Mouse (Mus musculus) cerebellum, adult 9-10 months (tissue): ENCODE measurements around the gene Msrb1.
"Not testable (repeated sequence)": the region's sequence is repeated elsewhere in the genome, so short reads cannot be mapped to it uniquely, and the experiment has no call there.

Experiments used
- DNase-seq: peaks from one replicate; pipeline ENCODE4 v3.0.0; 2022

Msrb1 gene

DNA sequence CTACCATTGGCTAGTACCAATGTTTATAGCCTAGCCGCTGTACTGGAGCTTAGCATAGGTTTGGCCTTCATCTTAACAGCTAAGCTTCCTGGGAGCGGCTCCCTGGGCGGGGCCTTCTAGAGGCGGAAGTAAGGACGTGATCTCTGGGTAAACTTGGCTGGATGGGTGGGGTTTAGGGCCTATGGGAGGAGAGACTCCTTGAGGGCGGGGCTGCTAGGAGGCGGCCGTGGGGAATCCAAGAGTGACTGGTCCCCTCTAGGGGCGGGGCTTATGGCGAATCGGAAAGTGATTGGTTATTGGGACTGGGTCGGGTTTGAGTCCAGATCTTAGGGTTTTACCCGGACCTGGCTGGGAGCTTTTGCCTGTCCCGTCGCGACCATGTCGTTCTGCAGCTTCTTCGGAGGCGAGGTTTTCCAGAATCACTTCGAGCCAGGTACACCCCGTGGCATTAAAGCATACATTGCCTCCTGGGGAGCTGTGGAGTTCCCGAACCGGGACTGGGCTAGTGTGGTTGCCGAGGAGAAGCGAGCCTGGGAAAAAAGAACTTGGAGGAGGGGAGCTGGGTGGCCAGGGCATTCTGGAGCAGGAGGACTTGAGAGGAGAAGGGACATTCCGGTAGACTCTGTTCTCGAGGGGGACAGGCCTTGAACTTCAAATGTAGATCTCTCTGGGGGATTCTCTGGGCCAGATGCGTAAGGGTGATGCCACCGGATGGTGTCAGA is at the start of gene Msrb1:
Gene Msrb1 (plus strand): TSS at position 313 of the 722 bp plus-strand sequence.
- peak; percentile 96 for DNase-seq

DNA sequence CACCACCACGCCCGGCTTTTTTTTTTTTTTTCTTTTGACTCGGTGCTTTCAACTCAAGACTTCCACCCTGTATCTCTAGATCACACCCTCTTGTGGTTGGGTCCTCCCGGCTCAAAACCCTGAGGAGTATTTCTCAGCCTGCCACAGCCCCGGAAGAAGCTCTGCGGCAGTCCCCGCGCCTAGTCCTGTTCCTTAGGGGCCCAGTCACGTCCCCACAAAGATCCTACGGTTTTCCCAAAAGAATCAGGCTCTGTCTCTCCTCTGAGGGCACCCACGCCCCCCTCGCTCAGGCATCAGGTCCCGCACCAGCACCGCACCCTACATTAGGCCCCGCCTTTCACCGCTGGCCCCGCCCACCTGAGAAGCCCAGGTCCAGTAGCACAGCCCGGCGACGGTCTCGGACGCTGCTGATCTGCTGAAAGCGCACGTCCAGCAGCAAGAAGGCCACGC is 49.3 kb upstream of the Msrb1 start:
- DNase-seq, result no peak

DNA sequence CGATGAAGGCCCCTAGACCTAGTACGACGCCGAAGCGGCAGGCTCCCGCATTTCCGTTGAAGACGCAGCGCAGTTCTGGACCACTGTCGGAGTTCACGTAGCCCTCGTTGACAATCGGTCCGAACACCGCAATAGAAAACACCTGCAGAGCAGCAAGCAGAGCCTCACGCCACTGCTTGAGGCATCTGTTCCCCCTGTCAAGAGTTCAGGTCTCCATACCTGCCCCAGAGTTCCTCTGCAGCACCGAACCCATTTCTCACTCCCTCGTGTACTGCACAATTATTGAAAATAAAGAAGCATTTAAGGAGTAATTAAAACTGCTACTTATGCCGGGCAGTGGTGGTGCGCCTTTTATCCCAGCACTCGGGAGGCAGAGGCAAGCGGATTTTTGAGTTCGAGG is 48.8 kb upstream of the Msrb1 start:
- DNase-seq, result no peak

DNA sequence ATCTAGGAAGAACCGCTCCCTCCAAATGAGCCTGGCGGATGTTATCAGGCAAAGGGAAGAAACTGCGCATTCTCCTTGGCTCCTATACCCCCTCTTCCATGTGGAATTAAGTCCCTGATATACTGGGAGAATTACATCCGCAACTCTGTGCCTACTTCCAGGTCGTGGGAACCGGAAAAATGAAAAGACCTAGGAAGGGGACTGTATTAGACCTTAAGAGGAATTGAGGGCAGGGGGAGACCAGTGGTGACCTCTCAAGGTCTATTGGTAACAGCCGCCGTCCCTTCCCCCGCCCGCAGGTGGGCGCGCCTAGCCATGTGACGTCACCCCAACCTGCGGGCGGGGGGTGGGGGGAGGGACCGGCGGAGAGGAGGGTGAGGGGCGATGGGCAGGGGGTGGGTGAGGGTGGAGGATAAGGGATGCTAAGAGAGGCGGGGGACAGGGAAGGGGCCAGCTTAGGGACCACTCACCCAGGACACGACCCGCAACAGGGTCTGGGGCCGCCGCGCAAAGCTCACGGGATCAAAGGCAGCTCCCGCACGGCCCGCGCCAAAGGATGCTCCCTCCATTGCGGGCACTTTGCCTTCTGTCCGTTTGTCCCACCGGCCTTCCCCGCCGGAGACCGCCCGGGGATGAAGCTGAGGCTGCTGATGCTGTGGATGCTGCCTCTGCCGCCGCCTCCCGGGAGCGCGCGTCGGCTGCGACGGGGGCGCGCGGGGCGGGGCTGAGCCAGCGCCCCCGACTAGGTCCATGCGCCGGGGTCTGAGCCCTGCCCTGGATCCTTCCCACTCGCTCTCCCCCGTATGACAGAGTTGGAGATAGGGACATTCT is 47.0 kb upstream of the Msrb1 start, which contains the start of gene Syngr3:
Gene Syngr3 (minus strand): TSS at position 705 of the 831 bp plus-strand sequence.
- DNase-seq, result peak; percentile 66

DNA sequence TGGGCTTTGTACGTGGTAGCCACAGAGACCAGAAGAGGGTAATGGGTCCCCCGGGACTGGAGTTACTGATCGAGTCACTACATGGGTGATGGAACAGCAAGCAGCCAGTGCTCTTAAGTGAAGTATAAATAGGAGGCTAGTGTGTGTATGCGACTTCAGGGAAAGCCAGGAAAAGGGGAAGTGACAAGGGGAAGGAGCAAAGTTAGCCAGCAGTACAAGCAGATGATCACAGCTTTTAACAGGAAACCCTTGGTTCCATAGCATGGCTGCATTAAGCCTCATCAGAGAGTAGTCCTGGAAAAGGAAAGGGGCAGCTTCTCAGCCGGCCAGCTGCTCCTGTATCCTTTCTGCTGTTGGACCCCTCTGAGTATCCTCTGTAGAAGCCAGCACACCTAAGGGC is 44.1 kb upstream of the Msrb1 start:
- DNase-seq, result no peak

GRCm38 (mm10) chr17:24695326-24696010 is 41.0 kb upstream of the Msrb1 start:
- DNase-seq, result no peak

- DNase-seq, result peak; percentile 83
Measured at GRCm38 (mm10) chr17:24696011-24696697, 40.3 kb upstream of the Msrb1 start, which contains the start of the genes Gfer and Noxo1. Gene Gfer (minus strand): TSS chr17:24696156. Gene Noxo1 (plus strand): TSS chr17:24696234.

- DNase-seq, result no peak
Measured at GRCm38 (mm10) chr17:24697985-24698384, 38.5 kb upstream of the Msrb1 start.

- DNase-seq, result no peak
Measured at GRCm38 (mm10) chr17:24698715-24699114, 37.7 kb upstream of the Msrb1 start.

DNA sequence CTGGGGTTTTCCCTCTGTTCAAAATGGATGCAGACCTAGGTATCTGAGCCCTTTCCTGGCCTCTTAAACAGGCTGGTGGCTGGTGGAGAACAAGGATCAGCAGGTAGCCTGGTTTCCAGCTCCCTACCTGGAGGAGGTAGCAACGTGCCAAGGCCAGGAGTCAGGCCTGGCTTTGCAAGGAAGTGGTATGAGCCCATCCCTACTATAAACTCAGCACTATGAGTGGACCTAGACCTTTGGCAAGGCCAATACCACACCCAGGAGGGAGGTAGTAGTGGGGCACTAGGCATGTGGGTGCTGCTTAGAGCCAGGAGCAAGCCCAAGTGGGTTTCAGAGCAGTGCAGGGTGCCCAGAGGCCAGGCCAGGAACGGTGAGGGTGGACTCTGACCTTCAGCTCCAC is 37.0 kb upstream of the Msrb1 start:
- no peak for DNase-seq

DNA sequence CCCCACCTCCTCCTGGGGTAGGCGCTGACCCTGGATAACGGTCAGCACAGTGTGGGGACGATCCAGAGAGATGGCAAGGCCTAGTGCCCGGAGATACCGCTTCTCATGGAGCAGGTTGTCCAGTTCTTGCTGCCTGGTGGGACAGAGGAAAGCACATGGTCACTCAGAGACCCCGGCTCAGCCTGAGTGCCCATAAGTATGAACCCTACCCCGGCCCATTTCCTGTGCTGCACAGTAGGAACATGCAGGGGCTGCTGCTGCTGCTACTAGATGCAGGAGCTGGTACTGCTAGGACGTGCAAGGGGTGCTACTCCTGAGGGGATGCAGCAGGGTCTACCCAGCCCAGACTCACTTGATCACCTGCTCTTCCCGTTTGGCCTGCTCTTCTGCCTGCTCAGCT is 35.2 kb upstream of the Msrb1 start:
- DNase-seq, result no peak

DNA sequence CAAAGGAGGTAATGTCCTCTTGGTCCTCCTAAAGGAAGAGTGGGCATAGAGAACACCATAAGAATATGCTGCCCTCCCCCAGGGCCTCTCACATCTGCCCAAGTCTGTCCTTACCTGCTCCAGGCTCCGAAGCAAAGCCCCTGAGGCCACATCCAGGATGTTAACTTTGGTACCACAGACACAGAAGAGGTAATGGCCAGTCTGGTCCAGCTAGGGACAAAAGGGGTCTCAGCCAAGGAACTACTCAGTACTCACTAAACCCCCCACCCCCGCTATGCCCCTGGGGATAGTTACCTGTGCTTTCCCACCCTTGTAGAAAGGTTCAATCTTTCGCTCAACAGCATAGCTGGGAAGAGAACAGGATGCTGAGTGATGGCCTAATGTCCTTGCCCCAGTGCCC is 30.6 kb upstream of the Msrb1 start:
- DNase-seq, result peak; percentile 31

- peak; percentile 93 for DNase-seq
Measured at GRCm38 (mm10) chr17:24706982-24707800, 29.3 kb upstream of the Msrb1 start, which contains the start of gene Tbl3. Gene Tbl3 (minus strand): TSS chr17:24707660.

GRCm38 (mm10) chr17:24707801-24708425 is 28.5 kb upstream of the Msrb1 start:
- DNase-seq, result no peak

DNA sequence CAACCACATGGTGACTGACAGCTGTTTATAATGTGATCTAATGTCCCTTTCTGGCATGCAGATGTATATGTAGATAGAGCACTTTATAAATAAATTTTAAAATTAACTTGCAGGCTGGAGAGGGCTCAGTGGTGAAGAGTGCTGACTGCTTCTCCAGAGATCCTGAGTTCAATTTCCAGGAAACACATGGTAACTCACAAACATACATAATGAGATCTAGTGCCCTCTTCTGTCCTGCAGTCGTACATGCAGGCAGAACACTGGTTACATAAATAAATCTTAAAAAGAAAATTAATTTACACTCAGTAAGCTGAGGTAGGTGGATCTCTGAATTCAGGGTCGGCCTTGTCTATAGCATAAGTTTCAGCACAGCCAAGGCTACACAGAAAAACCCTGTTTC is 27.8 kb upstream of the Msrb1 start:
- peak; percentile 53 for DNase-seq

DNA sequence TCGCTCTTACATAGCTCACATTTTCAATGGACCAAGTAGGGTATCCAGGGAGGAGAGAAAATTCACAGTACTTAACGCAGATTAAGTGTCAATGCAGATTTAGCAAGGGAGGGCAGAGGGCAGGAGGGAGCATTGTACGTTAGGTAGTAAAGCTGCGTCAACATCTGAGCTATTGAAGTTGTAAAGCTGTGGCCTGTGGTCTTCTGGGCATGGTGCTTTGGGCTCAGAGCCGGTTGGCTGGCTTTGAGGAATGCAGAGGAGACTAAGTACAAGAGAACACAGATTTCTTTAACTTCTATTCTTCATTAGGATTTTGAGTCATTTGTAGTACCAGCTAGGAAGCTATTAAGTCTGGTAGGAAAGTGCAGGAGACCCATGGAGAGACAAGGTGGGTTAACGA is 20.9 kb upstream of the Msrb1 start:
- no peak for DNase-seq

GRCm38 (mm10) chr17:24716166-24716682 is 20.2 kb upstream of the Msrb1 start:
- no peak for DNase-seq

- DNase-seq, result no peak
Measured at GRCm38 (mm10) chr17:24717943-24718342, 18.5 kb upstream of the Msrb1 start, which contains the start of the genes Rnf151 and Rps2. Gene Rnf151 (minus strand): TSS chr17:24718063. Gene Rps2 (plus strand): TSS chr17:24718116.

- DNase-seq, result not testable (repeated sequence)
Measured at GRCm38 (mm10) chr17:24718938-24719337, 17.5 kb upstream of the Msrb1 start.

DNA sequence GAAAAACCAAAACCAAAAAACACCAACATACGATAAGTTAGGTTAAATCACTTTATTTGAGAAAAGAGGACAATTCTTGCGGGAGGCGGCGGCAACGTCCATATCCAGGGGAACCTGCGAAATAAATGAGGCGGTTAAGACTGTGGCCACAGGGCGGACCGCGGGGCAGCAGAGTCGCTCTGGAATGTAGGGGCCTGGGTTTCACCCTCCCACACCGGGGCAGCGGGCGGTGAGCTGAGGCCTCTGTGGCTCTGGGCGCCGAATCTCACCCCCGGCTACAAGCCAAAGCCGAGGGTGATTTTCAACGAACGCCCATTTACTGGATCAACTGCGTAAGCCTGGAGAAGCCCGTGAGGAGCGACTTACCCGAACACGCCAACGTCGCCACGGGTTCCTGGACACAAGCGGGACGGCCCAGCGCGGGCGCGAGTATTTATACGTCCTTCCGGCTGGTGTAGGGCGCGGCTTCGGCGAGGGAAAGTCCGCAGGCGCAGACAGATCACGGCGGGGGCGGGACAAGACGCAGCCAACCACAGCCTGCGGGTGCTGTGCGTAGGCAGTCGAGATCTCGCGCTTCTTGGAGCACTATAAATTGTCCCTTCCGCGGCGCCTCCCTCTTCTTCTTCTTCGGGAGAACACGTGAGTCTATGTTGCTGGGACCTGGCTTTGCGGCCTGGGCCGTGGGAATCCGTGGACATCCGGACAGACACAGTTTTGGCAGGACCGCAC is 16.8 kb upstream of the Msrb1 start:
- DNase-seq, result peak; percentile 97
